Mouse (Mus musculus): Measurements from ENCODE around the gene Cyp1a2. TPM values are rescaled to one million over a fixed set of nuclear protein-coding genes. Genes with fewer than 3 reads are reported as not detected.
A peak's percentile ranks its signal among the peaks of the same experiment; 100 is the strongest.

Cyp1a2 gene
- polyA plus RNA-seq, 1 experiment from 2014 or later: not detected

- 72% methylated on average over 9 of the region's 9 CpGs for WGBS
- no peak overlapping the region for H3K27ac ChIP-seq (replicated peaks)
- no peak for ATAC-seq (replicated peaks)
- H3K4me2 ChIP-seq (replicated peaks): peak overlapping the region; percentile 77
- no peaks in the 10 kb centered on the region for H3K27me3 ChIP-seq
- no peaks in the 10 kb centered on the region for H3K9me3 ChIP-seq
- H3K4me1 ChIP-seq: peaks cover 65% of the 10 kb centered on the region
- H3K36me3 ChIP-seq: no peaks in the 10 kb centered on the region; the same call in 1 of the 2 replicates
- H3K9ac ChIP-seq (replicated peaks): peak overlapping the region; percentile 99
- peak overlapping the region; percentile 92 for H3K4me3 ChIP-seq
Observed at GRCm38 (mm10) chr9:57643169-57643855, 40.2 kb downstream of the Cyp1a2 start.

GRCm38 (mm10) chr9:57641775-57642550, 41.5 kb downstream of the Cyp1a2 start:
- Histone ChIP-seq H3K27me3 (no peaks in the 10 kb centered on the region), H3K36me3 (no peaks in the 10 kb centered on the region; the same call in 1 of the 2 replicates), H3K4me3 (no peak overlapping the region), H3K4me1 (peaks cover 78% of the 10 kb centered on the region), H3K27ac (replicated peaks) (no peak overlapping the region), H3K4me2 (replicated peaks) (no peak overlapping the region), H3K9me3 (no peaks in the 10 kb centered on the region), H3K9ac (replicated peaks) (no peak overlapping the region; the same call in 1 of the 2 replicates)
- WGBS: 85% methylated on average over 13 of the region's 13 CpGs
- ATAC-seq (replicated peaks): no peak

- no peak for ATAC-seq (replicated peaks)
- peak overlapping the region; percentile 27 for H3K9ac ChIP-seq (replicated peaks)
- H3K9me3 ChIP-seq: no peaks in the 10 kb centered on the region
- H3K4me1 ChIP-seq: peaks cover 79% of the 10 kb centered on the region
- peak overlapping the region; percentile 17; the same call in 1 of the 2 replicates for H3K27ac ChIP-seq (replicated peaks)
- 92% methylated on average over 1 of the region's 1 CpGs for WGBS
- no peak overlapping the region for H3K4me2 ChIP-seq (replicated peaks)
- H3K36me3 ChIP-seq: no peaks in the 10 kb centered on the region; the same call in 1 of the 2 replicates
- H3K27me3 ChIP-seq: no peaks in the 10 kb centered on the region
- H3K4me3 ChIP-seq: no peak overlapping the region
Observed at GRCm38 (mm10) chr9:57641022-57641421, 42.5 kb downstream of the Cyp1a2 start.

- Histone ChIP-seq H3K4me2 (replicated peaks) (peak overlapping the region; percentile 1; the same call in 1 of the 2 replicates), H3K36me3 (no peaks in the 10 kb centered on the region; the same call in 1 of the 2 replicates), H3K4me3 (no peak overlapping the region), H3K9ac (replicated peaks) (peak overlapping the region; percentile 27), H3K27me3 (no peaks in the 10 kb centered on the region), H3K9me3 (no peaks in the 10 kb centered on the region), H3K27ac (replicated peaks) (peak overlapping the region; percentile 17; the same call in 1 of the 2 replicates), H3K4me1 (peaks cover 76% of the 10 kb centered on the region)
- no peak for ATAC-seq (replicated peaks)
- WGBS: 27% methylated on average over 15 of the region's 15 CpGs
Observed at GRCm38 (mm10) chr9:57640384-57640783, 43.1 kb downstream of the Cyp1a2 start.

GRCm38 (mm10) chr9:57639661-57640328, 43.7 kb downstream of the Cyp1a2 start:
- Histone ChIP-seq H3K27ac (replicated peaks) (peak overlapping the region; percentile 17; the same call in 1 of the 2 replicates), H3K4me3 (no peak overlapping the region), H3K36me3 (no peaks in the 10 kb centered on the region; the same call in 1 of the 2 replicates), H3K9me3 (no peaks in the 10 kb centered on the region), H3K9ac (replicated peaks) (peak overlapping the region; percentile 27), H3K4me2 (replicated peaks) (peak overlapping the region; percentile 1; the same call in 1 of the 2 replicates), H3K4me1 (peaks cover 76% of the 10 kb centered on the region), H3K27me3 (no peaks in the 10 kb centered on the region)
- no peak for ATAC-seq (replicated peaks)
- 64% methylated on average over 5 of the region's 5 CpGs for WGBS

- peaks cover 78% of the 10 kb centered on the region for H3K4me1 ChIP-seq
- no peaks in the 10 kb centered on the region for H3K27me3 ChIP-seq
- H3K4me2 ChIP-seq (replicated peaks): no peak overlapping the region
- H3K36me3 ChIP-seq: no peaks in the 10 kb centered on the region; the same call in 1 of the 2 replicates
- ATAC-seq (replicated peaks): no peak
- no peak overlapping the region for H3K4me3 ChIP-seq
- H3K9ac ChIP-seq (replicated peaks): peak overlapping the region; percentile 11; the same call in 1 of the 2 replicates
- H3K9me3 ChIP-seq: no peaks in the 10 kb centered on the region
- WGBS: 47% methylated on average over 8 of the region's 8 CpGs
- H3K27ac ChIP-seq (replicated peaks): 0 out of 2 replicates have a peak overlapping the region, but pooled peaks have one; percentile 8
Observed at GRCm38 (mm10) chr9:57638651-57639459, 44.6 kb downstream of the Cyp1a2 start.

GRCm38 (mm10) chr9:57637741-57638322, 45.7 kb downstream of the Cyp1a2 start:
- Histone ChIP-seq H3K27me3 (no peaks in the 10 kb centered on the region), H3K9me3 (no peaks in the 10 kb centered on the region), H3K27ac (replicated peaks) (peak overlapping the region; percentile 47), H3K9ac (replicated peaks) (no peak overlapping the region), H3K4me2 (replicated peaks) (no peak overlapping the region), H3K36me3 (no peaks in the 10 kb centered on the region; the same call in 1 of the 2 replicates), H3K4me1 (peaks cover 75% of the 10 kb centered on the region), H3K4me3 (no peak overlapping the region)
- 52% methylated on average over 6 of the region's 6 CpGs for WGBS
- ATAC-seq (replicated peaks): peak; percentile 44; the same call in 1 of the 2 replicates

- no peak overlapping the region for H3K9ac ChIP-seq (replicated peaks)
Observed at GRCm38 (mm10) chr9:57637272-57637671, 46.2 kb downstream of the Cyp1a2 start.

GRCm38 (mm10) chr9:57633481-57634024, 50.0 kb downstream of the Cyp1a2 start:
- Histone ChIP-seq H3K27me3 (no peaks in the 10 kb centered on the region), H3K36me3 (peaks cover 25% of the 10 kb centered on the region), H3K4me3 (no peak overlapping the region), H3K4me1 (peaks cover 33% of the 10 kb centered on the region), H3K9me3 (no peaks in the 10 kb centered on the region), H3K9ac (replicated peaks) (no peak overlapping the region), H3K27ac (replicated peaks) (peak overlapping the region; percentile 40; the same call in 1 of the 2 replicates), H3K4me2 (replicated peaks) (no peak overlapping the region)
- 32% methylated on average over 4 of the region's 4 CpGs for WGBS
- no peak for ATAC-seq (replicated peaks)

More at GRCm38 (mm10) chr9:57637272-57637671, 46.2 kb downstream of the Cyp1a2 start:
- WGBS: 64% methylated on average over 3 of the region's 3 CpGs
- Histone ChIP-seq H3K4me2 (replicated peaks) (no peak overlapping the region), H3K4me3 (no peak overlapping the region), H3K9me3 (no peaks in the 10 kb centered on the region), H3K27me3 (no peaks in the 10 kb centered on the region), H3K36me3 (no peaks in the 10 kb centered on the region; the same call in 1 of the 2 replicates), H3K4me1 (peaks cover 70% of the 10 kb centered on the region), H3K27ac (replicated peaks) (no peak overlapping the region; the same call in 1 of the 2 replicates)
- ATAC-seq (replicated peaks): no peak

- Histone ChIP-seq H3K27me3 (no peaks in the 10 kb centered on the region), H3K4me2 (replicated peaks) (no peak overlapping the region), H3K4me3 (no peak overlapping the region), H3K36me3 (peaks cover 65% of the 10 kb centered on the region), H3K9me3 (no peaks in the 10 kb centered on the region), H3K4me1 (peaks cover 12% of the 10 kb centered on the region), H3K27ac (replicated peaks) (peak overlapping the region; percentile 57), H3K9ac (replicated peaks) (no peak overlapping the region)
- peak; percentile 81 for ATAC-seq (replicated peaks)
- WGBS: 69% methylated on average over 14 of the region's 14 CpGs
Observed at GRCm38 (mm10) chr9:57629118-57629874, 54.2 kb downstream of the Cyp1a2 start.

All from forebrain, embryonic 15.5 days (tissue).